Mouse (Mus musculus) lung, adult 18-20 months (tissue): ENCODE measurements around the gene Spry1.

Source experiments
- DNase-seq, 2 experiments: peaks; one replicate each; pipeline ENCODE4 v3.0.0; 2022; ENCODE audit warnings: mixed read lengths in 2 of 2

The Spry1 gene

DNA sequence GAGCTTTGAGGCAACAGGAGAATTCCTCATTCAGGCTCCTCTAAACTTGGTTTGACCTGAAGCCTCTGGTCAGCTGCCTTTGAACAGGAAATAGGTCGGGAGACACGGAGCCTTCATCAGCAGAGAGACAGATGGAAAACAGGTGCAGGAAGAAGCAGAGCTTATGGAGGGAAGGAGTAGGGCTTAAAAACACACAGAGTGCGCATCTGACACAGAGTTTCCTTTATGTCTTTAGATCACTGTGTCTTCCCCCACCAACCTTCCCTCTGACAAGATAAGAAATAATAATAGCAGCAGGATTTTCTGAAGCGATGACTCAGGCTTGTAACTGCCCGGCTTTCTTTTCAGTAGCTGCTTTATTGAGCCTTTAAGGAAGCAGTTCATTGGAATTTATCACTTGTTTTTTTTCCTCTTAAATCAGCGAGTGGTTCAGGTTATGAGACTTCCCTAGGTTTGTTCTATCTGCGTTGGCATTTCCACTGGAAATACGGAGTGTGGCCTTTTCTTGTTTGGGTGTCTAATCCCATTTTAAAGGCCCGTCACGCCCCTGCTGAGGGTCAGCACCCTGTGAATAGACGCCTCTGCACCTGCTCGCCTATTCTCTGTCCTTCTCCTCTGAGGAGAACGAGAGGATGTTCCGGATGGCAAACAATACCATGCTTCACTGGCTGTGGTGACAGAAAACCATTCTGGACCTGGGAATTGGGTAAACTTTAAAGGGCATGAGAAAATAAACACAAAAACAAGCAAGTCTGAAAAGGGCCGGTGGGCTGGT is 32.7 kb downstream of the Spry1 start:
- DNase-seq: no peak

DNA sequence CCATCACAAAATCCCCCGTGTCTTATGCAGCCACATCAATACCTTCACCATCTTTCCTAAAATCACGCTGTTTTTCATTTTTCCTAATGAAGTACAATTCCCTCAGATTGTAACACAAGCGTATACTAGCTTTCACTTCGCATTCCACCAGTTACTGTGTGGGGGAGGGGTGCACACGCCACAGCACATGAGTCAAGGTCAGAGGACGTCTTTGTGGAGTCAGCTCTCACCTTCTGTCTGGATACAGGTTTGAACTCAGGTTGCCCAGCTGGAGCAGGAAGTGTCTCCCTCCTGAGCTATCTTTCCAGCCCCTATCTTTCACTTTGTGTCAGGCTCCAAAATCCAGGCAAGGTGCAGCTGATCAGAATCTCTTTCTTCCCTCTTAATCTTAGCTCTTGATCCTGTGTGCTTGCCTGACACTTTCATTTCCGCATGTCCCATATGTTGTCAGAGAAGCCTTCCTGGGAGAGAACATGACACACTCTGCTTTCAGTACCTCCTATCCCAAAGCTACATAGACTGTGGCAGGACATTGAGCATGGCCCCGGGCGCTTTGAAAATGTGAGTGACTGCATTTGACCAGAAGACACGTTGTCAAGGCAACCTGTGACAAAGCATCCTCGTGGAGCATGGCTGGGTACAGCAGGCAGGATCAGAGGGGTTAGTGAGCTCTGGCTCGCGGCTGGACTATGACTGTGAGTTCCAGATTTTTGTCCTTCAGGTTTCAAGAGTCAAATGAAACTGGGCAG is 33.9 kb downstream of the Spry1 start:
- no peak for DNase-seq

GRCm38 (mm10) chr3:37675056-37675525 is 35.3 kb downstream of the Spry1 start:
- DNase-seq: no peak

DNA sequence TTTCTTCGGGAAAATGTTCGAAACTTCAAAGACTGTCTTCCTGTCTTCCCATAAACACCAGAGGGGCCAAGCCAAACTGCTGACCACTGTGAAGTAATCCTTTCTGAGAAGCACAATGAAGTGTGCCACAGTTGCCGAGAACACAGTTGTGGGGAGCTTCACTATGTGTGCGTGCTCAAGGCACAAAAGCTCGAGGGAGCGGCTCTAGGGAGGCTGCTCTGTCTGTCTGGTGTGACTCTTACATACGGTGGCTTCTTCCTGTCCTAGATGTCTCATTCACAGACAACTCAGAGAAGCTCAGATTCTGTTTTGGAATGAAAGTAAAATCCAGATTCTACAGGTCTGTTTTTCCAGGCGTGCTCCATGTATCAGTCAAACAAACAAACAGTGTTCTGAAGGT is 36.5 kb downstream of the Spry1 start:
- no peak for DNase-seq

- peak in 1 of 2 experiments; percentile 21 for DNase-seq
Observed at GRCm38 (mm10) chr3:37686219-37686618, 46.5 kb downstream of the Spry1 start.

DNA sequence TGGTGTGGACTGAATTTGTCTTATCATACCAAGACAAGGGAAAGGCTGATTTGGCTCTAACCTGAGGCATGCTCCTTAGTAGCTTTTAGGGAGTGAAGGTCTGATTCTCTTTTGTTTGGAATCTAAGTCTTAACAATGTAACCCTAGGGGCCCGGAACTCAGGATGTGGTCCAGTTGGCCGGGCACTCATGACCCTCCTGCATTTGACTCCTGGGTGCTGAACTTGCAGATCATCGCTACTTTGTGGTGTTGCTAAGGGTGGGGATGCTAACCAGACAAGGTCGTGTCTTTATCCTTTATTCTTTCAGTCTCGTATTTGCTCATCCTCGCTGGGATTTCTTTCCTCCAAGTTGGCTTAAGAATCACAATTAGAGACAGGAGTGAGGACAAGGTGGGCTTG is 47.0 kb downstream of the Spry1 start:
- no peak for DNase-seq

DNA sequence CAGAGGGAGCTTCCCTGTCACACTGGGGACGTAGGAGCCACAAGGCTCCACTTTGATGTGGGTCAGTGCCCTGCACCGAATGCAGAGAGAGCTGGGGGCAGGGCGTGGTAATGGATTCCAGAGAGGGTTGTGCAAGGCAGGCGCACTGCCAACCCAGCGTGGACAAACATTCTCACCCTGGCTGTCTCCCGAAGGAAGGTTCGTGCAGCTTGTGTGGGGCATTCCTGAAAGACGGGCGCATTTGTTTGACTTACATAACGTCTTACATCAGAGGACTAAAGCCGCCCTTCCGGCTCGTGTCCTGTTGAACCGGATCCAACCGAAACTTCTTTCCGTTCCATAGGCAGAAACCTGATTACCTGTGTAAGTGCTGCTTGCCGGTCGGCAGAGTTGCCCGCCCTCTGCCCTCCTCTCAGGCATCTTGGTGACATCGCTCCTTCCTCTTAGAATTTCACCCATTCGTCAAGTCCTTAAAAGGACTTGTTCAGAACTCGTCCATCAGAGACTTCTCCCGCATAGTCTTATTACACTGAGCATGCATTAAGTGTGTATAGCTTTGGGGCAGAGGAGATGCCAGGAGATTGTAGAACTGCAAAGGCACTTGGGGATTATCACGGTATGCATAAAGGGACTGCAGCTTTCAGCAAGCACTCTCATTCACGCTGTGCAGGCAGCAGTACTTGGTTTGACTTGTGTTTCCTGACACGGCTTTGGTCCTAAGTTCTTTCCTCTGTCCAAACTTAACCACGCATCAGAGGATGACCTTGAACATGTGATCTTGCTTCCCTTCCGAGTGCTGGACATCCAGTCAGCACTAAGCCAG is 47.6 kb downstream of the Spry1 start:
- DNase-seq: peak; percentile 93 to 95

GRCm38 (mm10) chr3:37692945-37693344 is 53.2 kb downstream of the Spry1 start:
- DNase-seq: no peak

- no peak for DNase-seq
Observed at GRCm38 (mm10) chr3:37693552-37693951, 53.8 kb downstream of the Spry1 start.
